Mouse (Mus musculus) ES-Bruce4 (cell line): ENCODE measurements at regions not wholly inside any gene's neighbourhood (a gene's known extent, or its start where the extent isn't known, plus 50 kb on each side); places are given as distances from the start of the nearest gene placed in this dataset.

ENCODE experiments used
- H3K27ac ChIP-seq: 2 replicates; pipeline ENCODE4 v1.5.1; 2012; ENCODE audit warnings: low read length, inconsistent platforms; ENCODE audit not compliant: insufficient read depth
- H3K27me3 ChIP-seq: 2 replicates; pipeline ENCODE4 v1.6.1; 2012; ENCODE audit warnings: mild to moderate bottlenecking, low read length, inconsistent platforms; ENCODE audit not compliant: control insufficient read depth, poor library complexity, insufficient read depth, severe bottlenecking
- H3K36me3 ChIP-seq: 2 replicates; pipeline ENCODE4 v1.6.1; 2012; ENCODE audit warnings: inconsistent platforms, mild to moderate bottlenecking, low read length, moderate library complexity; ENCODE audit not compliant: control insufficient read depth, poor library complexity, insufficient read depth, severe bottlenecking
- H3K4me1 ChIP-seq: one replicate; pipeline ENCODE4 v1.8.1; 2011; ENCODE audit warnings: low read length; ENCODE audit not compliant: control insufficient read depth, insufficient read depth
- H3K4me3 ChIP-seq: 2 replicates; pipeline ENCODE4 v1.5.1; 2011; ENCODE audit warnings: low read depth, mild to moderate bottlenecking, low read length
- H3K9ac ChIP-seq: 2 replicates; pipeline ENCODE4 v1.6.1; 2012; ENCODE audit warnings: low read depth, mild to moderate bottlenecking, inconsistent platforms; ENCODE audit not compliant: poor library complexity, severe bottlenecking
- H3K9me3 ChIP-seq: replicated peaks from 2 replicates; pipeline ENCODE4 v1.6.1; 2012; ENCODE audit warnings: mild to moderate bottlenecking, low read length, inconsistent platforms; ENCODE audit not compliant: control insufficient read depth, poor library complexity, insufficient read depth, severe bottlenecking
- CTCF ChIP-seq: IDR thresholded peaks from one replicate; pipeline ENCODE4 v1.8.1; 2011; ENCODE audit warnings: low read depth, low read length
- EP300 ChIP-seq: IDR thresholded peaks from 2 replicates; pipeline ENCODE4 v1.6.1; 2011; ENCODE audit warnings: low read depth, low read length; ENCODE audit not compliant: insufficient read depth
- POLR2A ChIP-seq: IDR thresholded peaks from one replicate; pipeline ENCODE4 v1.8.1; 2011; ENCODE audit warnings: low read length; ENCODE audit not compliant: insufficient read depth

GRCm38 (mm10) chr1:127017698-127018097 is 187.1 kb upstream of the Nckap5 start:
- no peak overlapping the region for H3K4me3 ChIP-seq
- H3K9ac ChIP-seq = no peak overlapping the region
- H3K9me3 ChIP-seq = no peaks in the 10 kb centered on the region
- H3K36me3 ChIP-seq = no peaks in the 10 kb centered on the region
- no peak for TF ChIP-seq CTCF
- TF ChIP-seq EP300 = no peak
- no peak for TF ChIP-seq POLR2A
- no peak overlapping the region for H3K27ac ChIP-seq
- no peaks in the 10 kb centered on the region for H3K27me3 ChIP-seq
- H3K4me1 ChIP-seq = no peaks in the 10 kb centered on the region

- no peak for TF ChIP-seq POLR2A
- no peak for TF ChIP-seq EP300
- no peak for TF ChIP-seq CTCF
- Histone ChIP-seq H3K9ac (no peak overlapping the region), H3K4me3 (no peak overlapping the region), H3K27me3 (no peaks in the 10 kb centered on the region), H3K9me3 (no peaks in the 10 kb centered on the region), H3K27ac (no peak overlapping the region), H3K4me1 (no peaks in the 10 kb centered on the region), H3K36me3 (no peaks in the 10 kb centered on the region)
These were observed 185.3 kb upstream of the Nckap5 start for GRCm38 (mm10) chr1:127015894-127016245.

GRCm38 (mm10) chr1:127015042-127015893 is 184.7 kb upstream of the Nckap5 start:
- H3K27me3 ChIP-seq = no peaks in the 10 kb centered on the region
- TF ChIP-seq CTCF (no peak), POLR2A (no peak), EP300 (no peak)
- no peaks in the 10 kb centered on the region for H3K9me3 ChIP-seq
- H3K4me3 ChIP-seq = no peak overlapping the region
- H3K4me1 ChIP-seq = no peaks in the 10 kb centered on the region
- H3K27ac ChIP-seq = no peak overlapping the region
- H3K9ac ChIP-seq = no peak overlapping the region
- no peaks in the 10 kb centered on the region for H3K36me3 ChIP-seq

GRCm38 (mm10) chr1:127011901-127012300 is 181.3 kb upstream of the Nckap5 start:
- no peaks in the 10 kb centered on the region for H3K9me3 ChIP-seq
- H3K36me3 ChIP-seq = no peaks in the 10 kb centered on the region
- H3K4me3 ChIP-seq = no peak overlapping the region
- H3K4me1 ChIP-seq = no peaks in the 10 kb centered on the region
- H3K9ac ChIP-seq = no peak overlapping the region
- no peaks in the 10 kb centered on the region for H3K27me3 ChIP-seq
- no peak overlapping the region for H3K27ac ChIP-seq
- no peak for TF ChIP-seq EP300
- TF ChIP-seq CTCF = peak; percentile 11

- Histone ChIP-seq H3K9ac (no peak overlapping the region), H3K36me3 (no peaks in the 10 kb centered on the region), H3K9me3 (no peaks in the 10 kb centered on the region), H3K27me3 (no peaks in the 10 kb centered on the region), H3K4me1 (no peaks in the 10 kb centered on the region), H3K27ac (no peak overlapping the region), H3K4me3 (no peak overlapping the region)
- TF ChIP-seq POLR2A (no peak), EP300 (no peak), CTCF (no peak)
These were observed 179.1 kb upstream of the Nckap5 start for GRCm38 (mm10) chr1:127009699-127010098.

GRCm38 (mm10) chr1:127001700-127002099 is 171.1 kb upstream of the Nckap5 start:
- no peaks in the 10 kb centered on the region for H3K27me3 ChIP-seq
- TF ChIP-seq EP300 = no peak
- TF ChIP-seq CTCF = no peak
- no peak for TF ChIP-seq POLR2A
- H3K4me3 ChIP-seq = no peak overlapping the region
- no peak overlapping the region for H3K9ac ChIP-seq
- H3K4me1 ChIP-seq = no peaks in the 10 kb centered on the region
- H3K9me3 ChIP-seq = no peaks in the 10 kb centered on the region
- no peak overlapping the region for H3K27ac ChIP-seq
- no peaks in the 10 kb centered on the region for H3K36me3 ChIP-seq
